Mouse (Mus musculus) C2C12 (cell line): ENCODE measurements around the gene Cst6. TPM values are rescaled to one million over a fixed set of nuclear protein-coding genes. Genes with fewer than 3 reads are reported as not detected.
A peak's percentile ranks its signal among the peaks of the same experiment; 100 is the strongest.

Experiments used
- H3K27me3 ChIP-seq: one replicate; pipeline ENCODE4 v1.6.1; 2011; ENCODE audit not compliant: control insufficient read depth, insufficient read depth, insufficient read length
- H3K36me3 ChIP-seq: one replicate; pipeline ENCODE4 v1.6.1; 2011; ENCODE audit not compliant: control insufficient read depth, insufficient read depth
- H3K4me3 ChIP-seq: one replicate; pipeline ENCODE4 v1.5.1; 2011; ENCODE audit warnings: mild to moderate bottlenecking, control low read depth; ENCODE audit not compliant: poor library complexity, insufficient read depth, severe bottlenecking
- H3K79me2 ChIP-seq: one replicate; pipeline ENCODE4 v1.6.1; 2011; ENCODE audit not compliant: control insufficient read depth, insufficient read depth
- H3K79me3 ChIP-seq: one replicate; pipeline ENCODE4 v1.6.1; 2011; ENCODE audit warnings: low read depth, control low read depth
- H3ac ChIP-seq: one replicate; pipeline ENCODE3; 2011; ENCODE audit warnings: low read depth; ENCODE audit not compliant: control insufficient read depth, insufficient read length
- CEBPB ChIP-seq: IDR thresholded peaks from one replicate; pipeline ENCODE4 v1.6.1; 2011; ENCODE audit warnings: low read depth, mild to moderate bottlenecking, control low read depth, moderate library complexity
- CTCF ChIP-seq: IDR thresholded peaks from one replicate; pipeline ENCODE4 v1.5.1; 2011; ENCODE audit not compliant: control insufficient read depth, insufficient read depth, insufficient read length
- FOSL1 ChIP-seq: IDR thresholded peaks from one replicate; pipeline ENCODE4 v1.8.0; 2011; ENCODE audit warnings: mild to moderate bottlenecking, low read length; ENCODE audit not compliant: poor library complexity, insufficient read depth, severe bottlenecking
- MAX ChIP-seq: IDR thresholded peaks from one replicate; pipeline ENCODE4 v1.6.1; 2011; ENCODE audit warnings: mild to moderate bottlenecking, control low read depth
- MYOD1 ChIP-seq: IDR thresholded peaks from one replicate; pipeline ENCODE4 v1.6.1; 2011; ENCODE audit warnings: low read depth; ENCODE audit not compliant: control insufficient read depth, insufficient read length
- MYOG ChIP-seq: IDR thresholded peaks from one replicate; pipeline ENCODE4 v1.6.1; 2011; ENCODE audit not compliant: control insufficient read depth, insufficient read length; ENCODE audit errors: extremely low read depth
- USF1 ChIP-seq: IDR thresholded peaks from one replicate; pipeline ENCODE4 v1.6.1; 2011; ENCODE audit warnings: low read depth, mild to moderate bottlenecking, control low read depth, moderate library complexity
- polyA plus RNA-seq: library from polyadenylated mRNA; unstranded; fragments of >200 nt; fragmentation: generic; extraction: Trizol; gene quantifications from one replicate; pipeline ENCODE4 v1.2.1, GENCODE M21; 2012; ENCODE audit warnings: missing spikeins

Cst6 gene
- polyA plus RNA-seq, 1 experiment, result 85.8 TPM

- Histone ChIP-seq H3K4me3 (peak within 1 kb of the TSS; percentile 100), H3ac (peak within 1 kb of the TSS; percentile 87), H3K27me3 (no peaks in the 10 kb centered on the region), H3K79me2 (peaks cover 79% of the 10 kb centered on the region), H3K79me3 (peaks cover 49% of the 10 kb centered on the region), H3K36me3 (peaks cover 57% of the 10 kb centered on the region)
- TF ChIP-seq FOSL1 (no peak), MAX (peak; percentile 95), CTCF (peak; percentile 14), MYOG (no peak), USF1 (peak; percentile 12)
These were observed 17.0 kb upstream of the Cst6 start, which contains the start of gene Eif1ad for GRCm38 (mm10) chr19:5366175-5367052. Gene Eif1ad, plus strand, starts transcription at chr19:5366741.

GRCm38 (mm10) chr19:5365751-5366150, 16.4 kb upstream of the Cst6 start:
- Histone ChIP-seq H3ac (peak overlapping the region; percentile 60), H3K79me2 (peaks cover 76% of the 10 kb centered on the region), H3K36me3 (peaks cover 50% of the 10 kb centered on the region), H3K4me3 (peak overlapping the region; percentile 100), H3K79me3 (peaks cover 48% of the 10 kb centered on the region), H3K27me3 (no peaks in the 10 kb centered on the region)
- TF ChIP-seq FOSL1, result no peak
- no peak for TF ChIP-seq MYOD1
- TF ChIP-seq CEBPB, result no peak
- TF ChIP-seq MAX, result no peak
- TF ChIP-seq USF1, result no peak
- TF ChIP-seq CTCF, result no peak
- TF ChIP-seq MYOG, result no peak

- Histone ChIP-seq H3K27me3 (no peaks in the 10 kb centered on the region), H3K79me3 (peaks cover 38% of the 10 kb centered on the region)
These were observed 14.8 kb upstream of the Cst6 start for GRCm38 (mm10) chr19:5364124-5364523.

GRCm38 (mm10) chr19:5362186-5362585, 12.8 kb upstream of the Cst6 start:
- H3K4me3 ChIP-seq, result no peak overlapping the region
- peaks cover 40% of the 10 kb centered on the region for H3K79me2 ChIP-seq
- peaks cover 18% of the 10 kb centered on the region for H3K79me3 ChIP-seq
- TF ChIP-seq MYOG (no peak), MAX (no peak), MYOD1 (no peak), FOSL1 (no peak), CEBPB (no peak), CTCF (no peak)
- no peaks in the 10 kb centered on the region for H3K27me3 ChIP-seq
- peaks cover 22% of the 10 kb centered on the region for H3K36me3 ChIP-seq
- no peak overlapping the region for H3ac ChIP-seq

More at GRCm38 (mm10) chr19:5364124-5364523, 14.8 kb upstream of the Cst6 start:
- no peak overlapping the region for H3ac ChIP-seq
- H3K4me3 ChIP-seq, result no peak overlapping the region
- H3K36me3 ChIP-seq, result peaks cover 34% of the 10 kb centered on the region
- TF ChIP-seq MYOD1 (no peak), FOSL1 (no peak), CEBPB (no peak), CTCF (no peak), MAX (no peak), MYOG (no peak), USF1 (no peak)
- H3K79me2 ChIP-seq, result peaks cover 59% of the 10 kb centered on the region

- Histone ChIP-seq H3K79me2 (no peaks in the 10 kb centered on the region), H3ac (no peak overlapping the region), H3K4me3 (no peak overlapping the region), H3K27me3 (no peaks in the 10 kb centered on the region), H3K36me3 (no peaks in the 10 kb centered on the region), H3K79me3 (no peaks in the 10 kb centered on the region)
- TF ChIP-seq MYOD1 (no peak), CEBPB (no peak), USF1 (no peak), MAX (no peak), MYOG (no peak), CTCF (no peak), FOSL1 (no peak)
These were observed 6.7 kb upstream of the Cst6 start for GRCm38 (mm10) chr19:5356080-5356479.

GRCm38 (mm10) chr19:5353609-5354008, 4.2 kb upstream of the Cst6 start:
- H3K79me2 ChIP-seq, result no peaks in the 10 kb centered on the region
- H3K4me3 ChIP-seq, result no peak overlapping the region
- H3K36me3 ChIP-seq, result no peaks in the 10 kb centered on the region
- H3ac ChIP-seq, result no peak overlapping the region
- TF ChIP-seq FOSL1, result no peak
- no peak for TF ChIP-seq CTCF
- TF ChIP-seq USF1, result no peak
- H3K79me3 ChIP-seq, result no peaks in the 10 kb centered on the region
- no peaks in the 10 kb centered on the region for H3K27me3 ChIP-seq
